Mouse (Mus musculus): Measurements from ENCODE around the gene Itpr1.

Itpr1 gene

DNA sequence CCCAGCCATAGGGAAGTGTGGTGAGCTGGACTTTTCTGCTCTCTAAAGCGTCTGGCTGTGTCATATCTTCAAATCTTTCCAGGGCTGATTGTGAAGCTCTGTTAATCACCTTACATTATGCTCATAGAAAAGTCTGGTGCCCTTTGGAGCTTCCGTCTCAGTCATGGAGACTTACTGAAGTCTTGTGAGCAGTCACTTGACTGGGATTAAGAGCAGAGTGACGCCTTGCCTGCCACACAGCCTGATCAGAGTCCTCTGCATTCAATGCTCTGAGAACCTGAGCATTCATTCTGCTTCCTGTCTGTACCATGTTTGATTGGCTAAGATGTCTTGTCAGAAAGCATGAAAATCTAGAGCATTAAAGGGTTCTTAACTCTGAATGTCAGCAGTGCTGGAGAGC, 314.7 kb downstream of the Itpr1 start:
- DNase-seq, result no peak

DNA sequence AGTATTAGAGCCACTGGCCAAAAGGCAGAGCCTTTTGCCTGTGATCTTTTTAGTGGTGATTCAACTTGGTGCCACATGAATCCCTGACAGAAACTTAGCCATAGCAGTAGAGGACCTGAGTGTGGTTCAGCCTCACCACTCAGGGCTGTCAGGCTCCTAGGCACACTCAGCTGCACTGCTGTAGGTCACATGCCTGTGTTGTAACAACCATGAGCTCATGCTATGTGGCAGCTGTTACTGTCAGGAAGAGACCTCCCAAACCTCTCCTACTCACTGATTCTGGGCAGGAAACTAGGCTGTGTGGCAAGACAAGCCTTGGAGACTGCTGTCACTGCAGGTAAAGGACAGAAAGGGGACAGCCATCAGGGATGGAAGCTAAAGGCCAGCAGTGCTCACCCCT, 315.1 kb downstream of the Itpr1 start:
- no peak for DNase-seq

DNA sequence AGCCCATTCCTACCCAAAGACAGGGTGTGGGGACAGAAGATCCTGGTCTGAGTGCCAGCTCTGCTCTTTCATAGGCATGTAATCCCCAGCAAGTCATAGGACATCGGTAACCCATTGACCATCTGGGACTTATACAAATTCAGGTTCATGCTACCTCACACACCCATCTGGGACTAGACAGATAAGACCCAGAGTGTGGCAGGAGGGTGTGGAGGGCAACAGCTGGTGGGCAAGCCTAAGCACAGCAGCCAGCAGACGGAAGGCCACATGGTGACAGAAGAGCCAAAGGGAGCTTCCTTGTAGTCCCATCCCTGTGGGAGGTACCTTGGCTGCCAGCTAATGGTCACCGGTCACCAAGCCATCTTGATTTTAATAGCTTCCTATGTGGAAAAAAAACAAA, 316.3 kb downstream of the Itpr1 start:
- DNase-seq, result no peak

DNA sequence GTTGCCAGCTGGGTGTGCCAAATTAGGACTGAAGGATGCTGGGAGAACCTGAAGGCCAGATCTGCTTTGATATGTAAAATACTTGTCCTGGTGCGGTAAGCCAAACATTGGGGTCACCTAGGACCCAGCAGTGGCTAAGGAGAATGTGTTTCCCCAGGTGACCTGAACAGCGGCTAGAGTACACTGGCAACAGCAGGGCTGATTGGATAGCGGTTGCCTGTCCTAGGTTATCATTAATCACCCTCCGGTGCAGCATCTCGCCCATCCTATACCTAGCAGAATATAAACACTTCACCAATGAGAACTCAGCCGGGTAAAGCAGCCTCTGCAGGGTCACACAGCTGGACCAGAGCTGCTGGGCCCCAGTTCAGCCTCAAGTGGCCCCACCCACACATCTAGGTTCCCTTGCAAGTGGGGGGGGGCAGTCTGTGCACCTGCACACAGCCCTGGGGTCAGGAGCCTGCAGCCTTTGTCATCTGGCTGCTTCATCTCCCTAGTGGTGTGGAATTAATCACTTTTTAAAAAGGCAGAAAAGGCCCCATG, 318.0 kb downstream of the Itpr1 start:
- DNase-seq, result no peak

DNA sequence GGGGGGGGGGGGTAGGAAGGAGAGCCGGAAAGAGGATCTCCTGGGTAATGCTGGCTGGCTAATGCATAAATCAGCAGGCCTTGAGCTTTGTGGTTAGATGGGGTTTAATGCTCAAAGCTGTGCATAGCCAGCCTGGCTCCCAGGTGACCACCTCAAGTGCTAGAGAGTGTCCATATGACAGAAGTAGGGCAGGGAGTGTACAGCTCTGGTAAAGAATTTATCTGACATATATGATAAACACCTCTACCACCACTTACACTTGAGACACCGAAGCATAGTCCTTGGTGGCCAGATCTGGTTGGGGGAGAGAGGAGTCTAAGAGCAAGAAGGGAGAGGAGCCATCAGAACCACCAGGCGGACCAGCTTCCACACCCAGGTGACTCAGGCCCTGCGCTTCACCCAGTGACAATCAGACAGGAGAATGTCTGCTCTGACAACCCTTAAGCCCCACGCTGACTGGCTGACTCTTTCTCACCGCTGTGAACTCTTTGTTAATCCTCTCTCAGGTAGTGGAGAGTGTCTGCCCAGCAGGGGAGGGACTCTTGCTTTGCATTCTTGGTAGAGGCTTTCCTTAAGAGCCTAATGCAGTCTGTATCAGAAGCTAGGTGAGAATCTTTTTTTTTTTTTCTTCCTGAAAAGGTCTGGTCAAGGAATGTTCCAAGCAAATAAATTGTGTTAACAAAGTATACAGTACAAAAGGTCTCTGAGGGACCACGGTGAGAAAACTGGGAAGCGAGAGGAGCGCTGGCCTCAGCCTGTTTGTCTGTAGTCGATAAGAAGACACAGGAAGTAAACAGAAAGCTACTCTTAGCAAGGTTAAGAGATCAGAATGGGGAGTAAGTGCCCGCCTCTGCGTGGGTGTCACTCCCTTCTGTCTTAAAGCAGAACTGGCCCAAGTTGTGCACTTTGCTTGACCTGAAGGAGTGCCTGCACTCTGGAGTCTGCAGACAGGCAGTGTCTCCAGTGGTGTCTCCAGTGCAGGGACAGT, 318.7 kb downstream of the Itpr1 start:
- no peak for DNase-seq

DNA sequence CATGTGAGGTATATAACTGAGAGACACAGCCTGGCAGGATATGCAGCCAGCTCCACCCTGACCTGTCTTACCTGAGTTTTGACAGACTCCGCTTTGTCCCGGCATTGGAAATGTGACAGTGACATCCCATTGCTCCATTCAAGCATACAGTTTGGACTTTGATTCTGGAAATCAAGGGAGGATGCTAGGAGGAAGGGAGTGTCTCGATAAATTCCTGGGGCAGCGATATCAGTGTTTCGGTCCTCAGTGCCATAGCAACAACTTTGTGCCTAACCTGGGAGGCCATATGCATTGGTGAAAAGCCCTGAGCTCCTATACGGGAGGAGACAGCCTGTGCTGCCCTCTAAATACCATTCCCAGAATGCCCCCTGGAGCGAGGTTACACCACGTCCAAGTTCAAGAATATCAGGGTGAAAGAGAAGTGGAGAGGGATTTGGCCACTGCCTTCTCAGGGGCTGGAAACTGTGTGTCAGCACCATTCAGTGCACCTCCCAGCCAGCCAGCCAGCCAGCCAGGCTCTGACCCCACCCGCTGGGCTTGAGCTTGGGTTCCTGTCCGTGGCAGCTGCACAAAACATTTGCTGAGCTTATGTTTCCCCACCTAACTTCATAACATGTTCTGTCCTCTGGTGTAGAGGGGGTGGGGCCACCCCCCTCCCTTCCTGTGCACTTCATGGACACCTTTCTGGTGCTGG, 319.7 kb downstream of the Itpr1 start:
- DNase-seq, result no peak

DNA sequence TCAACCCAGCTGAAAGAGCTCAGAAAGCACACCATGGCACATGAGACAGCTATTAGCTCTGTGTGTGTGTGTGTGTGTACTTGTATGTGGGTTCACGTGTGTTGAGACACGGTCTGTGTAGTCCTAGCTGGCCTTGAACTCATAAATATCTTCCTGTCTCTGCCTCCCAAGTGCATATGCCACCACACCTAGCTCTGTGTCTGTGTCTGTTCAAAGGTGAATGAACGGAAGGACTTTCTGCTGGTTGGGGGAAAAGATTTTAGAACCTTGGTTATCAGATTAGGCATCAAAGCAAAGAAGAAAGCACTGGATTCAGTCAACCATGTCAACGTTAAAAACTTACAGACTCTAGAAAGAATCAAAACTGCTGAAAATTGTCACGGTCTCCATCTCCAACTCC, 321.2 kb downstream of the Itpr1 start:
- DNase-seq, result no peak

DNA sequence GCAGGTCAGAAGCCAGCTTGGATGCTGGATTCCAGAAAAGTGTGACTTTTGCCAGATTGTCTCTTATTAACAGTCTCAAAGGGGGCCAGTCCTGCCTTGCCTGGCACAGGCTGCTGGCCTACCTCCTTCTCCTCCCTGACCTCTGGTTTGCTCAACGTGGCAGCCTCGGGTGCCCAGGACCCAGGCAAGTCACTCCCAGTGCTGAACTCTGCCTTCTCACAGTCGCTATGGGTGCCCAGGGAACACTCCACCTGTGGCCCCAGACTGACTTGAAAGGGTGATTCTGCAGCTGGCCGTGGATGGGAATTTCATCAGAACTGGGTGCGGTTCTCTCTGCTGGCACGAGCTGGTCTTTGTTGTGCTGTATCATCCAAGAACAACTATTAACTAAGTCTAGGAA, 321.7 kb downstream of the Itpr1 start:
- no peak for DNase-seq

DNA sequence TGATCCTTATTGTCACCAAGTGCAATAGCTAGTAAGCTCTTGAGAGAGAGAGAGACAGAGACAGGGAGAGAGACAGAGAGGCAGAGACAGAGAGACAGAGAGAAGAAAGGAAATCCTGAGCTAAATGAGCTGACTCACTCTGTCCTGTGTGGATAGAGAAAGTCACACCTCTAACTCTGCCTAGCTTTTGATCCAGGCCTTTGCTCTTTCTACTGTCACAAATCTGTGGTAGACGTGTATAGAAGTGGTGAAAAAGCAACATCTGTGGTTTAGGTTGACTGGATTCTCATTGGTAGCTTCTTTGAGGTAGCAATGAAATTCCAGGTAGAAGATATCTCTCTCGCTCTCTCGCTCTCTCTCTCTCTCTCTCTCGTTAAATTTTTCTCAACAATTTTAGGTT, 322.4 kb downstream of the Itpr1 start:
- DNase-seq, result no peak

DNA sequence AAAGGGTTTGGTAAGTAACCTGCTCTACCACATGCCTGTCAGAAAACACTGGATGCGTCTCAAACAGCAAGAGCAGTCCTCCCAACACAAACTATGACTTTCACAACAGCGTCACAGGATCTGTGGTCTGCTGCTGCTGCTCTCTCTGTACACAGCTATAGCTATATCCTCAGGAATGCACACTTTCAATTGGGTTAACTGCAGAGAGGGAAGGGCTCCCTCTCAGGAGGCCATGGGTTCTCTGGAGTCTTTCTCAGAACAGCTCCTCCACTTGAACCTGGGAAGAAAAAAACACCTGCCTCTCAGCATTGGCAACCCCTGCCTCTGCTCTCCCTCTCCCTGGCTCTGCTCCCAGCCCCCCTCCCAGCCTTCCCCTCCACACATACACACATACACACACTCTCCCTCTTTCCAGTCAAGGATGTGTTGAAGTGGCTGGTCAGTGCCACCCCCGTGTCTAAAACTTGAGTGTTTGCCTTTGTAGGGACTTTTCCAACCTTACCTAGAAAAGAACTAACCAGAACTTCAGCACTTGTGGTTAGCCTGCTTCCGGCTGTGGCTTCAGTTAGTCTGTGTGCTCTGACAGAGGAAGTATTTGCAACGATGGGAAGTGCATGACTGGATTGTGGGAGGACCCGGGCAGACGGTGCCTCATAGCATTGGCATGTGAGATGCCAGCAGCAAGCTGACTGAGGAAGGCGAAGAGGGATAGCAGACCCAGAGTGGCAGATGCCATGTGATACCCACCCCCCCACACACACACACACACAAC, 323.8 kb downstream of the Itpr1 start:
- no peak for DNase-seq

DNA sequence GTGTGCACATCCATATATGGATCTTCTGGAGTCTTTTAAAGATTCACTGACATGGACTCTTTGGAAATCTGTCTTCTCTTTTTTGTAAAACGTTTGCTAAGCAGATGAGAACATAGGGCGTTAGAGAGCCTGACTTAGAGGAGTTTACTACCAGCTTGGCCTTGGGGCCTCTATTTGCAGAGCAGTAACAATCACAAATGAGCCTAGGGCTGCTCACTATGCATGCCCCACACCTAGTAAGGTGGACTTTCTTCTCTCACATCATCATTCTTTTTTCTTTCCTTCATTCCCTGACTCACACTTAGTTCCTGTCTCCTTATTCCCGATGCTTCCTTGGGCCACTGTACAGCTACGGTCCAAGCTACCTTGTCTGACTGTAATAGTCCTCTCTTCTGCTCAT, 325.5 kb downstream of the Itpr1 start:
- no peak for DNase-seq

DNA sequence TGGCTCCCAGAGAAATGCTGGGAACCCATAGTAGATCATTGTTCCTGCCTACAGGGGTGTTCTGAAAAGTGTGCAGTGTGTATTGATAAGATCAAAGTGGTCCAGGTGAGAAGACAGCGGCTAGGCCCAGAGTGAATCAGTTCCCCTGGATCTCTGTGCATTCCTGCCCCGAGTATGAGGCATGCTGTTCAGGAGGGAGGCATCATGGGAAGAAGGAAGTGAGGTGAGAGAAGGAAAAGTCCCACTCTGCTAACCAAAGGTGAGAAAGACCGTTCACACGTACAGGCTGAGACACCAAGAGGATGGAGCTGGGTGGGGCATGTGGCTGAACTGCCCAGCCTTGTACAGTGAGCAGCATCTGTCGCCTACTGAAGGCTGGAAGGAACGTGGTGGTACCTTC, 327.5 kb downstream of the Itpr1 start:
- DNase-seq, result no peak

DNA sequence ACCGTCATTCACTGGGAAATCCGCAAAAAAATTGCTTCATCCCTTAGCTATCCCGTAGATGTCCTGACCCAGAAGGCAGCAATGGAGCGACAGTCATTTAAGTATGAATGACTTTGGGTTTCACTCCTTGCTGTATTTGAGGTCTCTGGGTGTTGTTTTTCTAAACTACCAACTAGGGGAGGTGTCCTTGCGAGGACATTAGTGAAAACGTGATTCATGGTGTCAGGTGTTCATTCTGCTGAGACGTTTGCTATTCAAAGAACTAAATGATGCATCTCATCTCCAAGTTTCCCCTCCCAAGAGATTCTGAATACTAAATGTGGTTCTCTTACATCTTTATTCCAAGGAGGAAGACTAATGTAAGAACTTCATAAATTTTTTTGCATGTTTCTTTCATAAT, 332.0 kb downstream of the Itpr1 start:
- no peak for DNase-seq

DNA sequence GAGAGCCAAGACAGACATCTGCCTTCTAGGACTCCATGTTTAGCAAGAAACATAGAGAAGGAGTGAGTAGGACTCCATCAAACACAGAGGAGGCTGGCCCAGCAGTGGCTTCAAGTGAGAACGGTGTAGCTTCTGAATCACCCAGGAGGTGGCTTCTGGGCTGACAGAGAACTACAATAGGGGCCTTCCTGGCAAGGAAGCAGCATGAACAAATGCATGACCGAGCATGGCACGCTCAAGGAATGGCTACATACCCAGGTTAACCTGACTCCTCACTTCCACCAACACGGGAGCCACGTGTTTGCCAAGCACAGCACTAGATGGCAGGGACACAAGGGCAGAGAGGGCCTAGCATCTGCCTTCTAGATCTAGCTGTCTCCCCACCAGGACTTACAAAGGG, 332.6 kb downstream of the Itpr1 start:
- DNase-seq, result no peak

DNA sequence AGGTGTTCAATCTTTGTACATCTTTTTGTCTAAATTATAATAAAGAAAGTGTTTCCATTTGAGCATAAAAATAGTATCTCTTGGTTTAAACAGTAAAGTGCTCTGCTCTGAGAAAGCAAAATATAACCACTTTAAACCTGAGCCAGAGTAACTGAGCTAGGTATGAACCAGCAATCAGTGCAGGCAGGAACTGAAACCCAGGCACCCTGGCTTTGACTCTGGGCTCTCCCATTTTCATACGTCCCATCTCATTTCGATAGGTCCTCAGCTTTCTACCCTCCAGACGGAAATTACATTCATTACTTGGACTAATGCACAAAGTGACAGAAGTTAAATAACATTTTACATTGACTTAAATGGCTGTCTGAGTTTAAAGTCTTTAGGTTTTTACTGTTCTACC, 335.5 kb downstream of the Itpr1 start:
- DNase-seq, result no peak

DNA sequence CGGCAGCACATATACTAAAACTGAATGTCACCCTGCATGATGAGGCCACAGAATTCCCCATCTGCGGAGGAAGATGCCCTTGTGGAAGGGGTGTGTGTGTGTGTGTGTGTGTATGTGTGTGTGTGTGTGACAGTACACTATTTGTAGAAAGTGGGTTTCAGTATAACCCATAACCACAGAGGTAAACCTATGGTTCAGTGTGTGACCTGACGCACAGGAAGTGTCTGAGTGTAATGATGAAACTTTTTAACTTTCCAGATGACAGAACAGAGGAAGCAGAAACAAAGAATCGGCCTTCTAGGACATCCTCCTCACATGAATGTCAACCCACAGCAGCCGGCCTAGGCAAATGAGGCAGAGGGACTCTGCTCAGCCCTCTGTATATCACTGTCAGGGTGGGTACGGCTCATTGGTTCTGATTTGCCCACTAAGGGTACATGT, 336.6 kb downstream of the Itpr1 start:
- no peak for DNase-seq

DNA sequence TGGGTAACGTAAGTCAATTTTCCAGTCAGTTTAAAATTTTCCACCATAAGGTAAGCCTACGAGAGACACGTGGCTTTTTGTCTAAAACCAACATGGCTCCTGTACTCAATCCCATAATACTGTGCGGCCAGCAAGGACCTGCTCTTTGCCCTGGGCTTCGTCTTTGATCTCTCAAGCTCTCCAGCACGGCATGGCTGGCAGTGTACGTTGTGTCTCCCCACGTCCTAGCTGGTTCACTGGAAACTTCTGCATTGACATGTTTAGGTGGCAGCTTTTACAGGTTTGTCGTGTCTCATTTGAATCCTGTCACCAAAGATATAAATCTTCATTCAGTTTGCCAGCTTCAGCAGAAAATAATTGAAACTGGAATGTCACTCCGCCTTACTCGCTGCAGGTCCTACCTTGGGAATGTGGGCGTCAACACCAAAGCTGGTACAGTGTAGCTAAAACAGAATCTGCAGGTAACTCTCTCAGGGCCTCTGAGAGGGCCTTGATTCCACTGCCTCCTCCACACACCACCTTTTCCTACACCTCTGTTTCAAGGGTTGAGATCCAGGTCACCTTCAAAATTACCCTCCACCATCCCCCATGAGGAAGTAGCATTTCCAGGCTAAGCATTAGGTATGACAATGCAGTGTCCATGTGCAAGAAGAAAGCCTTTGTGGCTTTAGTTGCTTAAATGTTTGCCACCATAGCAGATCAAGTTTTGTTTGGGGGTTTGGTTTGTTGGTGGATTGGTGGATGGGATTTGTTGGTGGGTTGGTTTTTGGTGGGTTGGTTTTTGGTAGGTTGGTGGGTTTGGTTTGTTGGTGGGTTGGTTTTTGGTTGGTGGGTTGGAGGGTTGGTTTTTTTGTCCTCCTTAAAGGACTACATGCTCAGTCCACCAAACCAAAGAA, 339.1 kb downstream of the Itpr1 start:
- DNase-seq, result no peak

DNA sequence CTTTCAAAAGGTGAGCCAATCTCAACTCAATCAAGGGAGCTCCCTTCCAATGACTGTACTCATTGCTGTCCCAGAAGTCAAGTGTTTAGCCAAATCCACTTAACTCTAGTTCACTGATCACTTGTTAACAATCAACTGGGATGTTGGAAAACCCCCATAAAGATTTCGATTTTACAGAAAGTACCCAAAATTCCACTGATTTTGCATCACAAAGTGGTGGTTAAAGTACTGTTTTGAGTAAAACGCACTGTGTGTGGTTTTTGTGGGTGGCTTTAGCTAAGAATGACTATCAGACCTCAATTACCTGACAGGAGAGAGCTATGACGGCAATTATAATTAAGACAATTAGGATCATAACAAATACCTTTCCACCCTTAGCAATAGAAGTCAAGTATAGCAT, 340.1 kb downstream of the Itpr1 start:
- no peak for DNase-seq

DNA sequence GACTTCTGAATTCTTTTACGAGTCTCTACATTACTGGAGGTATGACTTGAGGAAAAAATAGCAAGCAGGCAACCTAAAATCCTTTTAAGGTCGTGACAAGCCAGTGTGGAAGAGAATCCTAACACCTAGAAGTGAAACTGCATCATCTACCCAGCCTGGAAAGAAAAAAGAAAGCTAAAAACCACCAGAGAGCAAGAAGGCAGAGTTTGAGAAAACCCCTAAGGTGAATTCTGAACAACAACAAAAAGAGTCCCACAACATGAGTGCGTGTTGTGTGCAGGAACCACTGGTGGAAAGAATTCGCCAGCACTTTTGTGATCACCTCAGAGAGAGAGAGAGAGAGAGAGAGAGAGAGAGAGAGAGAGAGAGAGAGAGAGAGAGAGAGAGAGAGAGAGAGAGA, 340.6 kb downstream of the Itpr1 start:
- DNase-seq, result no peak

DNA sequence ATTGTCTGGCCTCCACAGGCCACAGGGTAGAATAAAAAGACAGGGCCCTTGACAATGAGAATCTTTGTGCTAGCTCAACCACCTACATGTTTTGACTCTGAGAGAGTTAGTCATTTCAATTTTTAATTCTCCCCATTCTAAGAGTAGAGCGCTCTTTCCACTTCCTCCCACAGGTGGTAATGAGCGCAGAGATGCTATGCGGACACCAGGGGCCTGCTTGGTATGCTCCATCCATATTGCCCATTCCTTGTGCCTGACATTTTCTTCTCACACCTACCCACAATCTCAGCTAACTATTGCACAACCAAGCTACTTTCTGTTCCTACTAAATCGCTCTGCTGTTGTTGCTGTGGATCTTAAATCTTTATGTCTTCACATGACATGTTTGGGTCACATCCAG, 341.5 kb downstream of the Itpr1 start:
- DNase-seq, result no peak

DNA sequence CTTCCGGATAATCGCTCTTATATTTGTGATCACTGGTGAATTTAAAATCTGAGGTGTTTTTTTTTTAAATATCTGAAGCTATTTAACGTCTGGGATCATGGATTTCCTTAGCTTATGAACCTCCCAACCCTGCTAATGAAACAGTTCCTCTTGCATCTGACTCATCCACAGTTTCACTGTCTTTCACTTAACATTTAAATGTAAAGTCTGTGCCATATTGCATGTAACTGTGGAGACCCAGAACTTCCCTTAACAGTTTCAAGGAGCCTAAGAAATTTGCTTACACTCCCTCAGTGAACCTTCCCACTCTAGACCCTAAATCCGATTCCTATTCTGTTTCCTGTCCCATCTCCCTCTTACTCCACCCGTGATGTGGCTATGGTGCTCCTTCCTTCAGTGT, 342.0 kb downstream of the Itpr1 start:
- DNase-seq, result no peak
